Mouse (Mus musculus) stomach, postnatal 0 days (tissue): ENCODE data around the gene Camkmt. TPM values are rescaled to one million over a fixed set of nuclear protein-coding genes. Genes with fewer than 3 reads are reported as not detected.

Experiments
- ATAC-seq: fragments of 200-750 bp; cut with Nextera tagmentation; 2 replicates; pipeline ENCODE4 v1.8.0; 2017; ENCODE audit not compliant: low FRiP score, low TSS enrichment
- DNase-seq: peaks from one replicate; pipeline ENCODE4 v3.0.0-alpha.2; 2016; ENCODE audit warnings: low spot score
- H3K27ac ChIP-seq: fragments of 300-500 bp; sonication (generic); replicated peaks from 2 replicates; pipeline ENCODE4 v1.5.1; 2014; ENCODE audit warnings: mild to moderate bottlenecking, control low read depth
- H3K27me3 ChIP-seq: fragments of 300-500 bp; sonication (generic); 2 replicates; pipeline ENCODE4 v1.6.1; 2014; ENCODE audit warnings: low read length; ENCODE audit not compliant: control insufficient read depth, insufficient read depth
- H3K36me3 ChIP-seq: fragments of 300-500 bp; sonication (generic); 2 replicates; pipeline ENCODE4 v1.6.1; 2014; ENCODE audit warnings: low read length, mixed read lengths; ENCODE audit not compliant: control insufficient read depth, insufficient read depth
- H3K4me1 ChIP-seq: fragments of 300-500 bp; sonication (generic); replicated peaks from 2 replicates; pipeline ENCODE4 v1.6.1; 2014; ENCODE audit warnings: antibody characterized with exemption; ENCODE audit not compliant: control insufficient read depth, insufficient read depth
- H3K4me2 ChIP-seq: fragments of 300-500 bp; sonication (generic); replicated peaks from 2 replicates; pipeline ENCODE4 v1.6.1; 2014; ENCODE audit warnings: low read depth, mild to moderate bottlenecking, control low read depth, moderate library complexity
- H3K4me3 ChIP-seq: fragments of 300-500 bp; sonication (generic); 2 replicates; pipeline ENCODE4 v1.5.1; 2014; ENCODE audit warnings: low read depth, low read length, control low read depth
- H3K9ac ChIP-seq: fragments of 300-500 bp; sonication (generic); 2 replicates; pipeline ENCODE4 v1.6.1; 2014; ENCODE audit warnings: mild to moderate bottlenecking, low read length, control low read depth, mixed read lengths
- H3K9me3 ChIP-seq: fragments of 300-500 bp; sonication (generic); 2 replicates; pipeline ENCODE4 v1.6.1; 2016; ENCODE audit warnings: low read length; ENCODE audit not compliant: control insufficient read depth
- CTCF ChIP-seq: IDR thresholded peaks from 2 replicates; pipeline ENCODE4 v1.5.1; 2016; ENCODE audit warnings: antibody characterized with exemption, low read depth, mild to moderate bottlenecking, moderate library complexity
- EP300 ChIP-seq: optimal IDR thresholded peaks from 2 replicates; pipeline ENCODE3; 2016; ENCODE audit warnings: antibody characterized with exemption
- WGBS: fragments of 180-500 bp; shearing (Covaris S2); extraction: QIAGEN DNeasy Blood & Tissue Kit; methylation state at CpG from one replicate; pipeline ENCODE4 v1.1.7; 2014; 5-methylcytosine and 5-hydroxymethylcytosine counted together
- polyA plus RNA-seq: library from polyadenylated mRNA; unstranded; fragments of >200 nt; fragmentation: Nextera tagmentation; extraction: Ambion mirVana; gene quantifications from 2 replicates; pipeline ENCODE4 v1.2.1, GENCODE M21; 2015

The Camkmt gene
- polyA plus RNA-seq, 1 experiment from 2014 or later, result 8.3 TPM

- TF ChIP-seq CTCF, result no peak
- no peak for TF ChIP-seq EP300
- no peaks in the 10 kb centered on the region for H3K36me3 ChIP-seq
- no peaks in the 10 kb centered on the region for H3K9me3 ChIP-seq
- no peaks in the 10 kb centered on the region for H3K27me3 ChIP-seq
- H3K9ac ChIP-seq, result no peak overlapping the region
- DNase-seq (no peak), ATAC-seq (no peak)
- no peak overlapping the region for H3K27ac ChIP-seq
- no peaks in the 10 kb centered on the region for H3K4me1 ChIP-seq
- WGBS, result 96% methylated on average over 1 of the region's 1 CpGs
- no peak overlapping the region for H3K4me3 ChIP-seq
- no peak overlapping the region for H3K4me2 ChIP-seq
These were observed 20.3 kb downstream of the Camkmt start for GRCm38 (mm10) chr17:85110640-85111039.

DNA sequence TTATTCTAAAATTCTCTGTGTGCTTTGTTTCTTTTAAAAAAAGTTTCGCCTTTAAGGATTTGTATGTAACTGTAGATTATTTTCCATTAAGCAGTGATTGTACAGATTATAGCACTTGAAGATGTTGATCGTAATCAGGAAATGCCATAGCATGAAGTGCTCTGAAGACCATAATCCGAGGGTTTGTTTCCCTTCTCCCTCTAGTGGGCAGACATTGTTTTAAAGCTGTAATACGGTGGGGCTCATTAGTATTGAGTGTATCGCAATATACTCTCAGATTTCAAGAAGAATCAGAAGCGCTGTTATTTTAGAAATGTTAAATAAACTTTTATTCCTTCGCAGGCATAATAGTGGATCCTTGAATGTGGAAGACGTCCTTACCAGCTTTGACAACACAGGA lies 23.1 kb downstream of the Camkmt start:
- Histone ChIP-seq H3K4me3 (no peak overlapping the region), H3K27ac (no peak overlapping the region), H3K27me3 (no peaks in the 10 kb centered on the region), H3K9me3 (no peaks in the 10 kb centered on the region), H3K4me2 (no peak overlapping the region), H3K9ac (no peak overlapping the region), H3K4me1 (no peaks in the 10 kb centered on the region), H3K36me3 (no peaks in the 10 kb centered on the region)
- no peak for ATAC-seq
- no peak for TF ChIP-seq EP300
- peak; percentile 55 for TF ChIP-seq CTCF
- WGBS, result 79% methylated on average over 8 of the region's 8 CpGs
- no peak for DNase-seq

DNA sequence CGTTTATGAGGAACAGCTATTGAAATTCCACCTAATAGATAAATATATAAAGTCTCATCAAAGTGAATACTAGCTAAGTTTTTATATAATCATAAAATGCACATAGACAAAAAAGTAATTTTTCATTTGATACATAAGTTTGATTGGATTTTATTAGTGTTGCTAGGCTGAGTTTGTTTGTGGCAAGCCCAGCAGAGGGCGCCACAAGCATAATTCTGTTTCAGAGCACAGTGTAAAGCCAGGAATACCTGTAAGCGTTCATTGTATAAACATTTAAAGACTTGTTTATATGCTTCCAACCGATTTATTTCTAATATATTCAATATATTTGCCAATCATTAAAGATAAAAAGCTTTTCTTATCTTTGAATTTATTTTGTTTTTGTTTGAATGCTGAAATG lies 26.3 kb downstream of the Camkmt start:
- H3K9ac ChIP-seq, result no peak overlapping the region
- H3K9me3 ChIP-seq, result no peaks in the 10 kb centered on the region
- TF ChIP-seq CTCF (peak; percentile 83), EP300 (no peak)
- DNase-seq (peak; percentile 65), ATAC-seq (no peak)
- H3K4me1 ChIP-seq, result no peaks in the 10 kb centered on the region
- 25% methylated on average over 4 of the region's 4 CpGs for WGBS
- H3K27me3 ChIP-seq, result no peaks in the 10 kb centered on the region
- H3K4me2 ChIP-seq, result no peak overlapping the region
- no peak overlapping the region for H3K4me3 ChIP-seq
- no peak overlapping the region for H3K27ac ChIP-seq
- H3K36me3 ChIP-seq, result no peaks in the 10 kb centered on the region

DNA sequence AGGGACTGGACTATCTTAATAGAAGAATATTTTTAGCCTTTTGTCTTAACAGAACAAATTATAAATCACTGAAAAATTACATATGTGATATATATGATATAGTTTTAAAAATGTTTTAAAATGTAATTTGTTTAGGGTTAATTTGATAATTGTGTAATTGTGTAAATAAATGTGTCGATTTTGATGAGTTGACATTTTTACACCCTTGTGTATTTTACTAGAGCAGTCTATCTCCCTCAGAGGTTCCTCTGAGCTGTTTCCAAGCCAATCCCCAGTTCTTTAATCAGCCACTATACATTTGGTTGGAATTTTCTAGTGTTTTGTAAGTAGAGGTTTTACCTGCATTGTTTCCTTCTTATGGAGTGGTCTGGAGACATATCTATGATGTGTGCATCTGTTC lies 48.0 kb downstream of the Camkmt start:
- Histone ChIP-seq H3K9me3 (no peaks in the 10 kb centered on the region), H3K27ac (no peak overlapping the region), H3K9ac (no peak overlapping the region), H3K4me2 (no peak overlapping the region), H3K4me3 (no peak overlapping the region), H3K4me1 (no peaks in the 10 kb centered on the region), H3K27me3 (no peaks in the 10 kb centered on the region), H3K36me3 (no peaks in the 10 kb centered on the region)
- ATAC-seq (no peak), DNase-seq (no peak)
- 61% methylated on average over 1 of the region's 1 CpGs for WGBS
- TF ChIP-seq CTCF (no peak), EP300 (no peak)

- WGBS, result 78% methylated on average over 3 of the region's 3 CpGs
- Histone ChIP-seq H3K36me3 (no peaks in the 10 kb centered on the region), H3K9me3 (no peaks in the 10 kb centered on the region), H3K4me1 (no peaks in the 10 kb centered on the region), H3K4me2 (no peak overlapping the region), H3K9ac (no peak overlapping the region), H3K27ac (no peak overlapping the region), H3K27me3 (no peaks in the 10 kb centered on the region), H3K4me3 (no peak overlapping the region)
- no peak for ATAC-seq
- no peak for DNase-seq
- TF ChIP-seq EP300 (no peak), CTCF (no peak)
These were observed 51.3 kb downstream of the Camkmt start for GRCm38 (mm10) chr17:85141621-85142020.

GRCm38 (mm10) chr17:85142495-85143111 lies 52.3 kb downstream of the Camkmt start:
- H3K36me3 ChIP-seq, result no peaks in the 10 kb centered on the region
- TF ChIP-seq EP300 (no peak), CTCF (no peak)
- H3K4me1 ChIP-seq, result no peaks in the 10 kb centered on the region
- no peak overlapping the region for H3K27ac ChIP-seq
- no peak overlapping the region for H3K4me3 ChIP-seq
- ATAC-seq, result no peak
- WGBS, result 64% methylated on average over 5 of the region's 5 CpGs
- no peak overlapping the region for H3K4me2 ChIP-seq
- H3K9ac ChIP-seq, result no peak overlapping the region
- no peaks in the 10 kb centered on the region for H3K27me3 ChIP-seq
- DNase-seq, result no peak
- H3K9me3 ChIP-seq, result no peaks in the 10 kb centered on the region
